Mouse (Mus musculus) naive thymus-derived CD4-positive, alpha-beta T cell, adult 2 months (primary cell): ENCODE data around the gene Rab11a.
"Not testable (repeated sequence)": the region's sequence is repeated elsewhere in the genome, so short reads cannot be mapped to it uniquely, and the experiment has no call there.

Source experiments
- DNase-seq: peaks from one replicate; pipeline ENCODE4 v3.0.0-alpha.2; 2011; ENCODE audit warnings: low read depth

Gene Rab11a

DNA sequence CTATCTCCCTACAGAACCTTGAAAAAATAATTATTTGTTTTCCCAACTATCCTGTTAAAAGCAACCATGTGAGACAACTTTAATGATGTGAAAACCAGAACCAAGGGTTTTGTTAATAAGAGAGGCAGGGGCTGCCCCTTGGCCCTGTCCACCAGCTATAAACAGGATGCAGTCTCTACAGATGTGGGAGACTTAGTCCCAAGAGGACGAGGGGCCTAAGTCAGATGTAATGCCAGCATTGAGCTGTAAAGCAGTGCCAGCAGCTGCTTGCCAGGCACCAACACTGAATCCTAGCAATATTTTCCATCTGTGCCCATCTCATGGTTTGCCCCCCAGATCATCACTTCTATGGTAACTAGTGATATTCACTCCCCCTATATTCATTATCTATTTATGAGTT is 4.9 kb upstream of the Rab11a start:
- no peak for DNase-seq

DNA sequence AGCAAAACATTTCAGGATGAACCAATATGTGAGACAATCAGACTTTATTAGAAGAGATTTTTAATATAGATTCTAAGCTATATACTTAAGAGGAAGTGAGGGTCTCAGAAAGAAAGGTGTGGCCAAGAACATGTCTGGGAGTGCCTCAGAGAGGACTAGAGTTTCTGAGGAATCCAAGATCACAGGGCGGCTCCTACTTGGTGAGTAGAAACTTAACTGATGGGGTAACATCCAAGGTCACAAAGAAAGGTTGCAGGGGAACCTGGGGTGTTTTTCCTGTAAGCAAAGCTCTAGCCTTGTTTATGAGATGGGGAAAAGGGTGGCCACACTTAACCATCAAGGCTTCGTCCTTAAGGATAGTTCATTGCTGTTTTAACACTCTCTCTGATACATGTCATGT is 1.4 kb upstream of the Rab11a start:
- DNase-seq, result no peak

DNA sequence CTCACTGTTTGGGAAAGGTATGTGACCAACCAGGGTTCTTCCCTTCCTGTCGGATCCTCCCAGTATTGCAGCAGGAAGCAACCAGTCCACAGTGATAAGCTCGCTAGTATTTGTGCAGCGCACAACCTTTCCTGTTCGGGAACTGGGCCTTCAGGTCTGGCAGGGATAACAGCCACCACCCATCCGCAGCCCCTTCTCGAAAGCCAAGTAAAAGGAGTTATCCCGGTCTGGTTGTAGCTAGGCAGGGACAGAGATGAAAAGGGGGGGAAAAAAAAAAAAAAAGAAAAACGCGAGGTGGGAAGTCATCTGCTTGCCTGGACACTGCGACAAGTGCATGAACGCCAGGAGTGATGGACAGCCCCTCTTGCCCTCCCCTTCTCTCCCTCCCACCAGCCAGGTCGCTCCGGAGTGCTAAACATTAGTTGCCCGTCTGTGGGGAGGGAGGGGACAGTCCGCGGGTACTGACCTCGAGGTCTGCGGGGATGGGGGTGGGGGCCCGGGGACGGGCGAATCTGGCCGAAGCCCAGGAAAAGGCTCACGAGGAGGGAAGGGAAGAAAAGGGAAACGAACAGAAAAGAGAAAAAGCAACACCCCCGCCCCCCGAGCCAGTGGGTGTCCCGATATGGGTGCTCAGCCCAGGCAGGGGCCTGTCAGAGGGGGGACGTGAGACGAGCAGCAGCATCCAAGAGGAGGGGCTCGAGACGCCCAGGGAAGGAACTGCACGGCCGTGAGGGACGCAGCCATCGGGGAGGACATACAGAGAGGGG is 736 bp downstream of the Rab11a start:
- DNase-seq, result peak; percentile 56

DNA sequence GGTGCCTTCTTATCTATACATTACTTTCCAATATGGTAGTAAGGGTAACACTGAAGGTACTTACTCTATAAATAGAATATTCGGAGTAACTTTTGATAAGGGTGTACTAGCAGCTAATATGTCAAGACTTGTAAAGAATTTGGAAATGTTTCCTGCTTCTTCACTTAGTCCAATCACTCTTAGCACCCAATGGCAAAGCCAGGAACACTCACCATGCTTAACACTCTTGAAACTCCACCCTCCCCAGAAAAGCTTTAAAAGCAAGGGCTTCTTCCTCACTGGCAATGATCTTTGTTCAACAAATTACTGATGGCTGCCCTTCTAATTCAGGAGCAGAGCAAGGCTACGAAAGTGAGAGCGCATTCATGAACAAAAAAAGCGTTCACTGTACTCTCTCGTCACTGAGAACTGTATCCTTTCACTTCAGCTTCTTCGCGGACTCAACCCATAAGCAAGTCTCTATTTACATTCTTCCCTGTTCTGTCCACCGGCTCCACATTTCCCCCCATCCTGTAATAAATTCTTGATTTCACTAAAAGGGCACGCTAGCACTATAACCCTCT is 1.4 kb downstream of the Rab11a start:
- no peak for DNase-seq

DNA sequence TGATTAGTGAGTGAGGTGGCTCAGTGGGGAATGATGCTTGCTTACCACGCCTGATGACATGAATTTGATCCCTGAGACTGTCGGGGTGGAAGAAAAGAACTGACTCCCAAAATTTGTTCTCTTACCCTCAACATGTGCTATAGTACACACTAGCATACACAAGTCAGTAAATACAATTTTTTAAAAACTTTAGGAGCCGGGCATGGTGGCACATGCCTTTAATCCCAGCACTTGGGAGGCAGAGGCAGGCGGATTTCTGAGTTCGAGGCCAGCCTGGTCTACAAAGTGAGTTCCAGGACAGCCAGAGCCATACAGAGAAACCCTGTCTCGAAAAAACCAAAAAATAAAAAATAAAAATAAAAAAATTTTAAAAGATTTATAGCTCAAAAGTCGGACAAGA is 2.6 kb downstream of the Rab11a start:
- DNase-seq, result not testable (repeated sequence)

DNA sequence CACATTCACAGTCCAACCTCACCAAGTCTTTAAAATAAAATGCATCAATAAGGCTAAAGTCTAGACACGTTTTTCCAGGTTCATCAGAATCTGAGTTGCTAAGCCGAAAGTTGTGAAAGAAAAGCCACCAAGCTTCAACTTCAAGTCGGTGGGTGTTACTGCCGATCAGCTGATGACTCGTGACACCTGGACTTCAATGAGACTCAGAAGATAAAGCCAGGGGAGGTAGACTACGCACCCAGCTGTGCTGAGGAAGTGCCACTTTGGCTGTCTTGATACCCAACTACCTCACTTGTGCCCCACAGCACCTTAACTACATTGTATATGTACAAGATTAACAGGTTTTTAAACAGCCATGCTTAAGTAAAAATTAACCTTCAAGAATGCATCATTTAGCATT is 3.4 kb downstream of the Rab11a start:
- peak; percentile 31 for DNase-seq

DNA sequence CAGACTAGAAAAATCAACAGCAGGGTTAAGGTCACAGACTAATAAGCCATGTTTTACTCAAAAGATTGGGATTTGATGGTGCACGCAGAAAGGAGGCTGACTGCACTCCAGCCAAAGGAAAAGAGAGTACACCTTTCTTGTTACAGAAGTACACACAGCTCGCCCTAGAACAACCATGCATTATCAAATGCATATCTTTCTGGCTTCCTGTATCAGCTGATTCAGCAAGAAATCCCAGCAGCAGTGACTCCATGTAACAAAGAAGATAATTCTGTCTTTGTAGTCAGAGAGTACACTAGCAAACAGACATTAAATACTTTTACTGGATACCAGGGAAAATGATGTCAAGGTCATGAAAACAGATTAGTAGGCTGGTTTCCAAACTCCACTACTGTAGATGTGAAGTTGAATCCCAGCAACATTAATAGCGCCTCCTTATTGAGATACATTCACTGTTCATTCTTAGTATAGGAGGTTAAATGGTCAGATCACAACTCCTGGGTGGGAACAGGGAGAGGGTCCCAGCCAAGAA is 6.5 kb downstream of the Rab11a start:
- no peak for DNase-seq

DNA sequence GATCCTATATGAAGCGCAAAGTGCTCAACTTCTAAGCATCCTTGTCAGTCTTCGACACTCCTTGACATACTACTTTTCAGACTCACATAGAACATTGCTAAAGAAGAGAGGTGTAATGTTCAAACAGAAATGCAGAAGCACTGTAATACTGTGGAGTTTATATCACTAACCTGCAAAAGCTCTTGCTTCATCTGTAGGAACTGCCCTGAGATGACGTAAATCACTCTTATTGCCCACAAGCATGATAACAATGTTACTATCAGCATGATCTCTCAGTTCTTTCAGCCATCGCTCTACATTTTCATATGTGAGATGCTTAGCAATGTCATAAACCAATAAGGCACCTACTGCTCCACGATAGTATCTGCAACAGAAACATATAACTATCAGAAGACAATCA is 11.1 kb downstream of the Rab11a start:
- no peak for DNase-seq

DNA sequence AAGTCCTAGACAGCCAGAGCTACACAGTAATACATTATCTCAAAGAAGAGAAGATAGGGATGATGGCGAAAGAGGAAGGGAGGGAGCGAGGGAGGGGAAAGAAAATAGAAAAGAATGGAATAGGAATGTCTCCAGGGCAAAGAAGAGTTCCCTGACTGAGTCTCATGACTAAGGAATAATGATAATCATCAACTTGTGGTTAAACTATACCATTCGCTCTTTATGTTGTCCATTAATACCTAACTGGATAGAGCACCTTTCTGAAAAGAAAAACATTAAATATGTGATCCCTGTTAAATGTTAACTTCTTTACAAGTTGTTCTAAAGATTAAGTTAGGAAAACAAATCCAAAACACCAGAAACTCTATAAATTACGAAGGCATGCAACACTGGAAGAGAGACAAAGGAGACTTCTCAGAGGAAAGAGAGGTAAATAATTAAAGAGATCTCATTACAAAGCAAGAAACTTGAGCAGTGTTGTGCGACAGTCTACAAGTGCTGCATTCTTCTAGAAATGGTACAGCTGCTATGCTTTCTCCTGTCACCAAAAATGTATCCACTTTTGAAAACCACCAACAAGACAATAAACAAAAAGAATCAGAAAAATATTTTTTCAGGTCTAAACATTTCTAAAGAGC is 17.9 kb downstream of the Rab11a start:
- DNase-seq, result no peak

DNA sequence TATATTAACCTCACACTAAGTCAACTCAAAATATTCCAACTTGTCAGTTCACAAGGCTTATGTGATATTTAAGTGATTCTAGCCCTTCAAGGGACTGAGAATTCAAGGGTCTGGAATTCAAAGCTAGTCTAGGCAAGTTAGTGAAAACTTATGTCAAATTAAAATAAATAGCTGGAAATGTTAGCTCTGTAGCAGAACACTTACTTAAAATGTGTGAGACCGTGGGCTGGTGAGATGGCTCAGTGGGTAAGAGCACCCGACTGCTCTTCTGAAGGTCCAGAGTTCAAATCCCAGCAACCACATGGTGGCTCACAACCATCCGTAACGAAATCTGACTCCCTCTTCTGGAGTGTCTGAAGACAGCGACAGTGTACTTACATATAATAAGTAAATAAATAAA is 27.3 kb downstream of the Rab11a start:
- not testable (repeated sequence) for DNase-seq

DNA sequence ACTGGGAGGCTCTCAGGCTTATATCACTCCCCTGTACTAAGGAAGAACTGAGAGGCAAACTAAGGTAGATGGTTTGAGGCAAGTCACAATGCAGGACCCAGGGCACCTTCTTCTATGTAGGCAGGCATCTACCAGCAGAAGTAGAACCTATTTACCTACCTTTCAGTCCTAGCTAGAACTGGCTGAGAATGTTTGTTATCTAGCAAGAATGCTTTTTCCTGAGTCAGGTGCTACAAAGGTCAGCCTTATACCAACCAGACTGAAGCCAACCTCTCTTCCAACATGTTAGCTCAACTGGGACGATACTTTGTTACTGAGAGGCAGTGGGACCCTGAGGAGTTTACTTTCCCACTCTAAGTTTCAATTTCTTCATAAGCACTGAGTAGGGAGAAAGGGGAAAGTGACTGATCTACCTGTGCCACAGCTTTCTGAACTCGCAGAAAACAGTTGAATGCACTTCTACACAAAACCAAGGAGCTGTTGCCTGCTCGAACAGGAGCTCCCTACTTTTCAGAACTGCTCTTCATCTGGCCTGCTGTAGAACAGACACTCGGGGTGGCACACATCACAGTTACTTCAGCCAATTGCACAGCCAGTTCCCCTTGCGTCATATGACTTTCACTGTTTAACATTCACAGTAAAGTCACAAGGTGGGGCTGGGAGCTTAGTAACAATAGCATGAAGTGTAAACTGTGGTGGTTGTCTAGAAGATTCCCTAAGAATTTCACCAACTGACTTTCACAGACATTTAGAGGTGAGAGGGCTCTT is 33.3 kb downstream of the Rab11a start:
- DNase-seq, result no peak

DNA sequence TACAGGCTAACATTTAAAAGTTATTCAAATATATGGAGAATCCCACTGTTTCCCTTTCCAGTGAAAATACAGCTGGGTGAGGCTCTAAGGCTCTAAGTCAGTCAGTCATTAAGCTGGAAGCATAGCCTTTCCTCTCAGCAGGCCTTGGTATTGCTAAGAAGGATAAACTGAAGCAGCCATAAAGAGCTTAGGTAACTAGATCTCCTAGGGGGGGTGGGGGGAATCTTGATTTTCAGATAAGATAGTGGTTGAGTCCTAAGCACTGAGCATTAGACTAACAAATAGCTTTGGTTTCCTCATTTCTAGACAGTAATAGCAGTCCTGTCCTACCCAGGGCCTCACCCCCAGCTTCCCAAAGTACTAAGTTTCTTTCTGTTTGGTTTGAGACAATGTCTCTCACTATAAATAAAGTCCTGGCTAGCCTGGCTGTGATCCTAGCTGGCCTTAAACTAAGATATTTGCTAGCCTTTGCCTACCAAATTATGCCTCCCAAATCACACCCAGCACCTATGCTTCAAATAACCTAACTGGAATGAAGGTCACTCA is 34.1 kb downstream of the Rab11a start:
- no peak for DNase-seq

DNA sequence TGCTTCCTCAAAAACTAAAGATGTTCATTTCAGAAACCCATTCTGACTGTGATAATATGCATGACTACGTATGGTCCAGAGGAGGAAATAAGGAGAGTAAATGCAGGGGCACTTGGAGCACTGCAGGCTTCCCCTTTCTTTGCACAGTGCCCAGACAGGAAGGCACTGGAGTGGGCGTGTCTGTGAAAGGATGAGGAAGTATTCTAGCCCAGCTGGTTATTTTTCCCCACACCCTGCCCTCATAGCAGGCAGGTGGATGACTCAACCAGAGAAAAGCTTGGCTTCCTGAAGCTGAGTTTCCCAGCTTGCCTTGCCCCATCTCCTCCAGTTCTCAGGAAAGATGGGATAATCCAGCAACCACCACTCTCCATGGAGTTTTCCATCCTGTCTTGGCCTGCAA is 34.6 kb downstream of the Rab11a start:
- DNase-seq, result peak; percentile 7

DNA sequence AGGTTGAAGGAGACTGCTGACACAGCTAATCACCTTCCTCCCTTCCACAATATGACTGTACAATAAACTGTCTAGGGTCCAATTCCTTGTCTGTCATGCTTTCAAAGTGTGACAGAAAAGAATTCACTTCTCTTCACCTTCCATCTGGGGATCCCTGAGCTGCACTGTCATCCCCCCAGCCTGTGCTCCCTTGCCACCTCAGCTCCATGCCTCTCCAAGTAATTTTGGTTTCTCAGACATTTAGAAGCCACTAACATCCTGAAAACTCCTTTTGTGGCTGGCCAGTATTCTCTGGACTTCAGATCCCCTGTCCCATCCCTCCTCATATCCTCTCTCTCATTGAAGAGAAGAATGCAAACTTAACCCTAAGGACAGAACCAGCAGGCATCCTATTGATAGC is 35.2 kb downstream of the Rab11a start:
- no peak for DNase-seq

DNA sequence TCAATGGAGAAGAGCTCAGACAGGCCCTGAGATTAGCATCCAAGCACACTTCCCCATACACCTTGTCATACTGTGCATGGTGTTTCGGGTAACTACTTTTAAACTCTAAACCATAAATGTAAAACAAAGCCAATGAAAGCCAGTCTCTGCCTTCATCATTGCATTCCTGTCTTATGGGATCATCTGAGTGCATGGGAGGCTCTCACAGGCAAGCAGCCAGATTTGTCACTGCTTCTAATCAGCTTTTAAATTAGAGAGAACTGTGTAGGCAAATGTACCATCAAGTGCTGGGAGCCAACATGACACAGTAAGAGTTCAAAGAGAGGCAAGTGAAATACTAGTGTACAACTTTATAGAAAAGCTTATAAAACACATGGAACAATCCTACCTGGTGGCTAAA is 35.9 kb downstream of the Rab11a start:
- no peak for DNase-seq

DNA sequence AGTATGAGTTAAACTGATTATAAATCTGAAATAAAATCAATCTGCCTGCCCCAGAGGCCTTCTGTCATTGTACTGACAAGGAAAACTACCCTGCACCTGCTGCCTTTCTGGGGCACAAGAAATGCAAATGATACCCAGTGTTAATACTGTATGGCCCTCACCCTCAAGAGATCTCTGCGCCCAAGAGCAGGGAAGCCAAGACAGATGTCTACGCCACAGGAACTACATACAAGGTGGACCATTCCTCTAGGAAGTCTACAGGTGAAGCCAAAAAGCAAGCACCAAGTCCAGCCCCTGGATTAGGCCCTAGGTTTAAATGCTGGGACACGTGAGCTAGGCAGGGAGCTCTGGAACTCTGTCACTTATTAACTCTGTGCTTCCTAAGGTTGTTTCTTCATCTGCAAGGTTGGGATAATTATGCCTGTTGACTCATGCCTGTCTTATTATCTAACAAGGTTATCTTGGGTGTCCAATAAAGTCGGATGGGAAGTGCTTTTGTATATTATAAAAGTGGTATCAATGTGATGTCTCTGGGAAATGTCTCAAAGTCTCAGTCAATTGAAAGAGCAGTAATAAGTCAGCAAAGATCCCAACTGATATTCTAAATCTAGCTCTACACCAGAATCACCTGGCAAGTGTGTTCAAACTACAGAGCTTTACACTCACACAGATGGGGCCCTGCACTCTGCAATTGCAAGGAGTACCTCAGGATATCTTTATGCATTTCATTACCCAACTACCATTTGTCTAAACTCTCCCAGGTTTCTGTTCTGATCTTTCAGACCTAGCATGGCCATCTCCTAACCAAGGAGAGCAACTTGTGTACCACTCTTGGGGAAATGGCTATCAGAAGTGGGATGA is 36.9 kb downstream of the Rab11a start:
- no peak for DNase-seq

DNA sequence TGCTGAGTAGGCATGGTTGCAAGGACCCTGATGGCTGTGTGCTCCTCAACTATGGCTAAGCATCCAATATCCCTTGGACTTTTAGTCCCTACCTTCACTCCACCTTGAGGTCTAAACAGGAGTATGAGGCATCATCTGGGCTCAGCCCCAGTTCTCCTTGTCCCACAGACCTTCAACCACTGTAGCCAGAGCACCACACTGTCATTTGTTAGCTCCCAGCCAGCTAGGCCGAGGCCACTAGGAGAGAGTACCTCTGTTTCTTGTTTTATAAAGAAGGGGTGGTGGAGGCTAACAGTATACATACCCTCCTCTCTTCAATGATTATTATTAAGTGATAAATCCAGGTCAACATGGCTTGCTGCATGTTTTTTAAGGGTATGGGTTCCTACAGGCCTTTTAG is 39.0 kb downstream of the Rab11a start:
- DNase-seq, result no peak

DNA sequence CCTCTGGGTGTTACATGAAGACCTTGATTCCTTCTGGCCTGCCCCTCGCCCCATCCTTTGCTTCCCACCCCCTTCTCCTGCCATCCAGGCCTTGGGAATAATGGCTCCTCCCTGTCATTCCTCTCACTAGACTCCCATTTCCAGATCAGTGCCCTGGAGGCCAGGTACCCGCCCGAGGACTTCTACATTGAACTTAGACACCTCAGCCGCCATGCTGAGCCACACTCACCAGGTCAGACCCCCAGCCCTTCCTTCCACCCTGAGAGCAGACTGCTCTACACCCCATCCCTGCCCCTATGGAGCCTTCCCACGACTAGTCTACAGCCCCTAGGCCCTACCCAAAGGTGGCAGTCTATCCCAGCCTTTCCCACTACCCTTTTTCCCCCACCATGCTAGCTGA is 39.9 kb downstream of the Rab11a start:
- no peak for DNase-seq

DNA sequence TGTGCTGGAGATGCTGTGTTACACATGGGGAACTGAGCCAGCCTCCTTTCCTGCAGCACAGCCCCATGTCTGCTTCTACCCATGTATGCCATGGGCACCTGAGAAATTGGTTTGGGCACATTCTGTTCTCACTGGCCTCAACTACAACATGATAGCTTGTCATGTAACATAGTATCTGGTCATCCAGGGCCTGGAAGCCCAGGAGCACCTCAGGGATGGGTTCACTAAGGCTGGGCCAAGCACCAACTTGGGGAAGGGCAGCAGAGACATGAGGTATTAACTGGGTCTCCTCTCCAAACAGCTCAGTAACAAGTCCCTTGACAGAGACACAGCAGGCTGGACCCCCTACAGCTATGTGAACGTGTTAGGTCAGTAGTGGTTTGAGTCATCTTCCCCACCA is 40.6 kb downstream of the Rab11a start:
- no peak for DNase-seq

DNA sequence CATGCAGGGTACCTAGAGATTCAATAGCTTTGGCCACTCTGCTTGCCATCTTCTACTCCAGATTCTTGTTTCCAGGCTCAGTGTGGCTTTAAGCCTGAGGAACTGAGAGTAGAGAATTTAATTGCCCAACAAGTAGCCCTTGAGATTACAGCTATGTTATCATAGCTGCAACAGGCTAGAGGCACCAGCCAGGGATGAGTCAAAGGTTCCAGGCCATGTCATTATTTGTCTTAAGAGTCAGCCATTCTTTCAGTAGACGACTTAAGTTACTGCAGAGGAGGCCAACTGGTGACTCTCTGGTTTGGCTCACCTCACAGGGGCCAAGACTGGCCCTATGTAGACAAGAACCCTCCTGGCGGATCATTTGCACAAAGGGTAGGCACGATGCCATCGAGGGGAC is 41.2 kb downstream of the Rab11a start:
- no peak for DNase-seq

DNA sequence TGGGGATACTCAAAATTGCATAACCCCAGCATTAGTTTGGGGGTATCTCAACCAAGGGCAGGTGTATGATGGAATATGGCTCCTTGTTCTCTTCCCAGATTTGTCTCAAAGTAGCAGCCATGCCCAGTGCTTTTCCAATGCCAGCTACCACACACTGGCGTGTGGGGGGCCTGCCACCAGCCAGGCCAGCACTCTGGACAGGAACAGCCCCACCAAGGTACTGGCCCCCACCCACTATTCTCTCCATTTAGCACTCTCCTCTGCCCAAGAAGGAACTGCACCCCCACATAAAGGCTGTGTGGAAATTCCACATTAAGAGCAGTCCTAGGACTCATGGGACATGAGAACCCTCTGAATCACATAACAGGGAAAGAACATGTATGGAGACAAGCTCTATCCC is 42.3 kb downstream of the Rab11a start:
- no peak for DNase-seq
